Mouse (Mus musculus) 416B (cell line): ENCODE data around the gene Gjb3.

Experiments
- DNase-seq: peaks from one replicate; pipeline ENCODE4 v3.0.0; 2011; ENCODE audit warnings: low read depth

The Gjb3 gene

DNA sequence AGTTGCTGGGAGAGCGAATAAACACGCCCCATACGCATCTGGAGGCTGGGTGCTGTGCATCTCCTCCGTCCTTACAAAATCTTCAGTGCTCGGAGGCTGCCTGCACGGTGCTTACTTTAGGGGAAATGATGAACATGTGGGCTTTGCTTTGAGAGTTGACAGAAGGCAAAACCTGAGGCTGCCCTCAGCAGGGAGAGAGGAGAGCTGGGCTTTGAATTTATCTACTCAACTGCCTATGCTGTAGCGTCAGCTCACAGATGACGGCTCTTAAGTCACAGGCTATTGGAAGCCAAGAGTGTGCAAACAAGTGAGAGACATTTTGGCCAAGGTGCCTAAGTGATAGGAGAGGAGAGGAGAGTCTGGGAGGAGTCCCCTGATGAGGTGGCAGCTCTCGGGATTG lies 51.4 kb downstream of the Gjb3 start:
- no peak for DNase-seq

GRCm38 (mm10) chr4:127278451-127279001 lies 52.1 kb downstream of the Gjb3 start:
- DNase-seq: no peak
